Mouse (Mus musculus): Measurements from ENCODE around the gene Cryaa.

Gene Cryaa

DNA sequence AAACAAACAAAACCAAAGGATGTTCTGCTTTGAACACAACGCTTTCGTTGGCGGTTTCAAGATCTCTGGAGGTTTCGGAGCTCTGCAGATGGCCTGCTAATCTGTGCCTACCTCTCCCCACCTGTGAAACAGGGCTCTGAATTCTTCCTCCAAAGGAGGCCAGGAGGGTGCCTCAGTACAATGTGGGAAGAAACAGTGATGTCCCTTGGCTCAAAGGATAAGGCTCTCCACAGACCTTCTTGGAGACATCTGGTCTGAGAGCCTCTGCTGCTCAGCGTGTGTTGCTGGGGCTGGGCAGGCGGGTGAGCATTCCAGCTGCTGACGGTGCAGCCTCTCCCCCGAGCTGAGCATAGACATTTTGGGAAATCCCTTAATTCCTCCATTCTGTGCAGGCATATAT is at the start of gene Cryaa:
Gene Cryaa (plus strand): TSS at position 301 of the 400 bp plus-strand sequence.
- in situ Hi-C loops (cut with MseI, MboI) = no loop called here

DNA sequence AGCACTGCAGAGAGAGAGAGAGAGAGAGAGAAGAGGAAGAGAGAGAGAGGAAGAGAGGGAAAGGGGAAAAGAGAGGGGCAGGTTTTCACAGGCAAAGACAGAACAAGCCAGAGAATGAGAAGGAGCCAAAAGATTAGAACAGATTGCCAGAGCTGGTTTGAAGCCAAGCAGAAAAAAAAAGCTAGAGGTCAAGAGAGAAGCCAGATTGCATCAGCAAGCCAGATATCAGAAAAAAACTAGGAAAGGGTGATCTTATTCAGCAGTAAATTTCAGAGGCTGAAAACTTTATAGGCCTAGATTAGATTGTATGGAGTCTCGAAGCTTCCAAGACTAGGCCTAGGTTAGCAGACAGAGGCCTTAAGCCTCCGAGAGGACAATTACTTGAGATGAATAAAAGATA is 49.6 kb upstream of the Cryaa start:
- in situ Hi-C loops (cut with MseI, MboI) = no loop called here

DNA sequence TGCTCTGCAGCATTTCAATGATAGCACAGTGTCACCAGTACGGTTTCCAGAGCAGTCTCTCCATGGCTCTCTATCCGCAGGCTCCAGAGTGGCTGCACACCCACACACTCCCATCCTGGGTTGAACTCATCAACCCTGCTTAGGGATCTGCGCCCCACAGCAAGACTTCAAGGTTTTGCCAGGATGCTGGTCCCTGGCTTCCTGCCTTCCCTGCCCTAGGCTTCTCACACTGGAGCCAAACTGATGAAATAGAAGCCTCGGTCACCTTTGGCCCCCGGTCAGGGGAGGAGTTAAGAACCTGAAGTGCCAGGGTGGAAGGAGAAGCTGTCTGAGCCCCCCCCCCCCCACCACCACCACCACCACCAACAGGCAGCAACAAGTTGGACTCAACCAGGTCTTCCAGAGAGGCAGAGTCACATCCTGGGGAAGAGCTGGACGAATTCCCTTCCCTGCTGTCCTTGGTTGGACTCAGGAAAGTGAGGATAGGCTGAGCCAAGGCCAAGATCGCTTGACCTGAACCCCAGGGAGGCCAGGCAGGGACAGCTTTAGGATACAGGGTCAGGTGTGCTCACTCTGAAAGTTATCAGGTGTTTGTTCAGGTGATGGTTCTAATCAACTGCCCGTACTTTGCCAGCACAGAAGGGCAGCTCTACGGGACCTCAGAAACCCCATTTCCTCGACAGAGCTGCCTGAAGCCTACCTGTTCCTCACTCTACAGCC is 46.4 kb upstream of the Cryaa start:
- in situ Hi-C loops (cut with MseI, MboI) = no loop called here

DNA sequence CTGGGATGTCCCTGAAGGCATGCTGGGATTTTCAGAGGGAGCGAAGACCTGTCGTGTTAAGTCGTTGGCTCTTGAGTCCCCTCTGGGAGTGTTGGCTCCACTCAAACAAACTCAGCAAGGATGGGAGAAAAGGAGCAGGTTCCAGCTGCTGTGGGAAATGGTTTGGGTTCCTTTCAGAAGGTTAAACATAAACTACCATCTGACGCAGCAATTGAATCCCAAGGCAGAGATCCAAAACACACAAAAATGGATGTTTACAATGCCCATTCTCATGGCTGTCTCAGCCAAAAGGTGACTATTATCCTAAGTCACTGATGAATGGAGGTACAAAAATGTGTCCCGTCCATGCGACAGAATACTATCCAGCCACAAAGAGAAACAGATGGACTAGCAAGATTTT is 44.6 kb upstream of the Cryaa start:
- in situ Hi-C loops (cut with MseI, MboI) = no loop called here

DNA sequence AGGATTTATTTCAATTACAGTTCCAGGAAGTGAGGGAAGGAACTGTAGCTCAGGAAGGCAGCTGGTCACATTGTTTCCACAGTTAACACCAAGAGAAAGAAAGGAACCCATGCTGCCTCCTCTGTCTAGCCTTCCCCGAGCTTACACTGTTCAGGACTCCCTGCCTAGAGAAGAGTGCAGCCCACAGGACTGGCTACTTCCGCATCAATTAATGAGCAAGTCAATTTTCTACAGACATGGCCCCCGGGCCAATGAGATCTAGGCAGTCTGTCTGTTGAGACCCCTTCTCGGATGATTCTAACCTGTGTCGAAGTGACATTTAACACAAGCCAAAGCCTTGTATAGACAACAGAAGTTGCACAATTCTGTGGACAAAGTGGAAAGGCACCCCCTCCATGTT is 42.7 kb upstream of the Cryaa start:
- in situ Hi-C loops (cut with MseI, MboI) = no loop called here

DNA sequence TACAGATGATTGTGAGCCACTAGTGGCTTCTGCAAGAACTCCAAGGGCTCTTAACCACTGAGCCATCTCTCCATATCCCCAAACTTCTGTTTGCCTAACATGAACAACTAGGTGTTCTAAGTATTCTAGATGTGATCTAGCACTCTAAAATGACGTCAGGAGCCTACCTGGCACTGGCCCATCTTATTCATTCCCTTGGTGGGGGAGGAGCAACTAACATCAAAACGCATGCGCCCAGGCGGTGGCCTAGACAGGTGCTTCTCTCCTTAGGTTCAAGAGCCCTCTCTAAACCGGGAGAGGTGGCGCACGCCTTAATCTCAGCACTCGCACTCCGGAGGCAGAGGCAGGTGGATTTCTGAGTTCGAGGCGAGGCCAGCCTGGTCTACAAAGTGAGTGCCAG is 41.8 kb upstream of the Cryaa start:
- in situ Hi-C loops (cut with MseI, MboI) = no loop called here

DNA sequence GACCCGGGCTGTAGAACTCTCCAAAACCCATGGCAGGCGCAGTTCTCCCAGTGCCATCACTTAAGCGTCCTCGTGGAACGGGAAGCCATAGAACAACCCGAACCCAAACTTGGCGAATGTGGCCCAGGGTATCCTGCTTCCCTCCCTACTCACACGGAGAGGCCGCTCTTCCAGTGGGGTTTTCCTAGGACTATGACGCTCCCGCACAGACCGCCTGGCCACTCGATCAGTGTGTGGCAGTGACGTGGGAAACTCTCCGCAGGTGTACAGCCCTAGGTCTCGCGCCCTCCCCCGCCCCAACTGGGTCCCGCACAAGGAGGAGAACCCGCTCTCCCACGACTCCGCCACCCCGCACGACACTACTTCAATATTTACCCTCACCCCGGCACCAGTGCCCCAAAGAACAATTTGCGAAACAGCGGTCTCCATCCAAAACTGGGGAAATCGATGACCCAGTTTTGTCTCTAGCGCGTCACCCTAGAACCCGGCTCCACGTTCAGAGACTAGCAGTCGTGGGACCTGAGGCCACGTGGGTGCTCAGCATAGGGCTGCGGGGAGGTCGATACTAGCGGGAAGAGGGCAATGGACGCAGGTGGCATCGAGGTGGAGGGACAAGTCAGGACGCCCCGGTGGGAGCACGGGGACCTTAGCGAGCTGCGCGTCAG is 41.2 kb upstream of the Cryaa start:
- in situ Hi-C loops (cut with MseI, MboI) = no loop called here

DNA sequence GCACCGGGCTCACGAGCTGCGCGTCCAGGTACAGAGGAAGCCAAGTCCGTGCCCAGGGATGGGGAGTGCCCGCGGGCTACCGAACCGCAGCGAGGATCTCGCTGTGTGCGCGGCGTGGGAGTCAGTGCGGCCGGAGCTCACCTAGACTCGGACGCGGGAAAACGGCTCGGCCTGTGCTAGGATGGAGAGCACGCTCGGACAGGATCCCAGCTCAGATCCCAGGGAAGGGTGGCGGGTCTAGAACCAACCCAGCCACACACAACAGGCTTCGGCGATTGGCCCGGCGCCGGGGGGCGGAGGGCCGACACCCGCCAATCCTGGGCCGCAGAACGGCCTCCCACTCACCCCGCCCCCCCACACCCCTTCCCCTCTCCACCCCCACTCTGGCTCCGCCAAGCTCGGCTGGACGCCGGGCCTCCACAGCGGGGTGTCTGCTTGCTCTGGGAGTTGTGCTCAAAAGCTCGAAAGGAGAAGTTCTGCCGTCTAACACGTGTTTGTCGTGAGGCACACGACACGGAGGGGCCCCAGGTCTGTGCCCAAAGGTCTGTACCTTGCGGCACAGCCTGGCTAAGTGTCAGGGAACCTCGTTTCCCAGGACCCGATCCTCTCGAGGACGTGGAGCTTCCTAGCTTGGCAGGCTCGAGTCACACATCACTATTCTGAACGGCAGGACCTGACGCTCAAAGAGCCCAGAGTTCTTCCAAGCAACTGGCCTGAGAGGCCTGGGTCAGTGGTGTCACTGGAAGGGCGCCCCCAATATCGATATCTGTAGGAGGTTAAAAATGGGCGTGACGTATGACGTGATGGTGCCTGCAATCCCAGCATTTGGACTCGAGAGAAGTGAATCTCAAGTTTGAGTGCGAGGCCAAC is 40.4 kb upstream of the Cryaa start, which contains the start of gene Cbs:
Gene Cbs (minus strand): TSS at position 297 of the 870 bp plus-strand sequence.
- in situ Hi-C loops (cut with MseI, MboI) = no loop called here

DNA sequence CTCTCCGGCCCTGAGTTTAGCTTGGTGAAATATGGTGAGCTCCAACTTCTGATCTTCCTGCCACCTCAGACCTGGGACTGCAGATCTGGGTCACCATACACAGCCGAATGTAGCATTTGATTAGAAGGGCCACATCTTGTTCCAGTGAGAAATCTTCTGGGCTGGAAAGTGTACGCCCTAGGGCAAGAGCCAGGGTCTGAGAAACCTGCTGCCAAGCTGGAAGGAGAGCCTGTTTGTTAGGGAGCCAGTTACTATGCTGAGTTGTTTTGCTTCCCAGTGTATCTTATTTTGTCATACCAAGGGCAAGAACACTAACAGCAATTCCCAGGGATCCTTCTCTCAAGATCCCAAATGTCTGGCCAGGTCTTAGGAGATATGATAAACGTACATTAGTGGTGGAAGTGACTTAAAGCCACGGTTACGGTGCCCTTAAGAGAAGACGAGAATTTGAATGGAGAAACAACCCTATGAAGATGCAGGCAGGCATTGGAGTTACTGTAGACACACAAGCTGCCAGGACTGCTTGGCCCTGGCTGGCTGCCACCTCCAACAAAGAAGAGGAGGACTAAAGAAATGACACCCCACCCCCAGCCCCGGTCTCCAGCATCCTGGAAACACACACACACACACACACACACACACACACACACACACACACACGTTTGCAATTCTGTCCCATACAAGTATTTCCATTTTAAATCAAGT is 39.6 kb upstream of the Cryaa start:
- in situ Hi-C loops (cut with MseI, MboI) = no loop called here

DNA sequence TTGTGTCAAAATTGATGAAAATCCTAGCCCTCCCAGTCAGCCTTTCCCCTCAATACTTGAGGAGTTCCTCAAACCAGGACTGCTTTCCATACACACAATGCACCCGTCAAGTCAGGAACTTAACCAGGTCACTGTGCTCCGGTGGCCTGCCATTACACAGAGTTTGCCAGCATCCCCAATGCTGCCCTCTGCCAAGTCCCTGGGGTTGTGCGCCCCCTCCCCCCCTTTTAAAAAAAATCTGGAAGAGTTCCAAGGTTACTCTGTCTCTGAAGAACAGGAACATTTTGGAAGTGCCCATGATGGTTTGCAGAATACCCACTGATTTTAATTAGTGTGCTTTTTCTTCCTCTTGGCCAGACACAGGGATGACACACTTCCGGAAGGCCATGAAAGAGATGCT is 38.0 kb upstream of the Cryaa start:
- in situ Hi-C loops (cut with MseI, MboI) = no loop called here

DNA sequence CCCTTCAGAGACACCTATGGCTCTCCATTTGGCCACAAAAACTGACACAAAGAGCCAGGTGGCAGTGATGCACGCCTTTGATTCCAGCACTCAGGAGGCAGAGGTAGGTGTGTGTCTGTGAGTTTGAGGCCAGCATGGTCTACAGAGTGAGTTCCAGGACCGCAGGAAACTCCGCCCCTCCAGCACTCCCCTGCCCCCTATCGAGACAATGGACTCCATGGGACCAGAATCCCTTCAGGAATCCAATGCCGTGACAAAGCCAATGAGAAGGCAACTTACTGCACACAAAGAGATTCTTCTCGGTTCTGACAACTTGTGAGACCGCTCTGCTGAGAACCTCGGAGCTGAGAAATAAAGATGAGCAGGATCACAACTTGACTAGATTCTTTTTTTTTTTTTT is 35.3 kb upstream of the Cryaa start:
- in situ Hi-C loops (cut with MseI, MboI) = no loop called here

DNA sequence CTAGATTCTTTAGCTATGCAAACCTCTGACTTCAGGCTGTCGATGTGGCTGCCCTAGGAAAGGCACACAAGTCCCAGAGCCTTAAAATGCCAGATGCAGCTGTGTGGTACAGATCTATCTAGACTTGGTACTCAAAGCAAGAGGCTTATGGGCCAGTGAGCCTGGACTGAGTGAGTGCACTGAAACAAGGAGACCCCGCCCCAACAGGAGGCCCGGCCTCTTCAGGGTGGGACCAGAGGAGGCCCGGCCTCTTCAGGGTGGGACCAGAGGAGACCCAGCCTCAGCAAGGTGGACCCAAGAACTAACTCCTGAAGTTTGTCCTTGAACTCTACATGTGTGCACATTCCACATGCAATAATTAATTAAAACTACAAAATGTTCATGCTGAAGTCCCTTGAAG is 34.7 kb upstream of the Cryaa start:
- in situ Hi-C loops (cut with MseI, MboI) = no loop called here

DNA sequence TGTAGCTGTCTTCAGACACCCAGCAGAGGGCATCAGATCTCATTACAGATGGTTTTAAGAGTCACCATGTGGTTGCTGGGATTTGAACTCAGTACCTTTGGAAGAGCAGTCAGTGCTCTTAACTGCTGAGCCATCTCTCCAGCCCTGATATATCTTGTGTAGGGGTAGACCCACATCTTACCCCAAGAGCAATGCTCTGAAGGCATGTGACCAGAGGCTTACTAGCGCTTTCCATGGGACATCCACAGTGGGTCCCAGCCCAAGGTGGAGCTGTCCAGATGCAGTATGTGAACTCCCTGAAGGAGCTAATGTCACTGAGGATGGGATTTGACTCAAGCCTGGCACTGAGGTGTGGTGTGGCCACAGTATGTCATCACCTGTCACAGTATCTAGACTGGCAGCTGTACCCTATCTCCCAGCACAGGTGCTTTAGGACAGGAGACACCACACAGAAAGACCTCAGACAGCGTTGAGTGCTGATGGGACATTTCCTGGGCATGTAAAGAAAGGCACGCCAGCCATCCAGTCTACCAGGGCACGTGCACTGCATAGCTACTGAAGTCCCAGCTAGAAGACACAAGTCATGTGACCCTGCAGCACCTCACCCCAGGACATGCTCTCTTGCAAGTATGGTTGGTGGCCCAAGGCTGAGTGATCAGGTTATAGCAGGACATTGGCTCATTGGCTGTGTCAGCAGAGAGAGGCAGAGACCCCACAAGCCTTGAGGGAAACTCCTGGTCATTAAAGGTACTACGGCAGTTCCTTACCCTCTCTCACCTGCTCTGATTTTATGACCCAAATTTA is 31.2 kb upstream of the Cryaa start:
- in situ Hi-C loops (cut with MseI, MboI) = no loop called here

DNA sequence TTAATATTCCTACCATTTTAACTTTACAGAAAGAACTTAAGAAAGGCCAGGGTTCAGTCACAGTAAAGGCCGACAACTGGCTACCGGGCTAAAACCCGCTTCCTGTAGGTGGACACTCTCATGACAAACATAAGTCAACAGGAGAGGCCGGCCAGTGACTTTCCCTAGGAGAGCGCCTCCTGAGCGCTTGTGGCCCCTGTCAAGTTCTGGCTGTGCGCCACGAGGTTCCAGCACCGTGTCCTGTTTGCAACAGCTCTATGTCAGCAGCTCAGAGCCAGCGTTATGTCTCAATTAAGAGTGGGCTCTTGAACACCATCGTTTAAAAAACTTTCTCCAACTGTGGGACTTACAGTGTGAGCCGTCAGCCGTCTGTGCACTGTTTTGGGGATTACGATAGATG is 25.5 kb upstream of the Cryaa start:
- in situ Hi-C loops (cut with MseI, MboI) = loop anchor here in 1 of 2 experiments (10.0 kb wide), 1 partner anchor 127 kb away; the partner anchor contains the start of gene Ndufv3

DNA sequence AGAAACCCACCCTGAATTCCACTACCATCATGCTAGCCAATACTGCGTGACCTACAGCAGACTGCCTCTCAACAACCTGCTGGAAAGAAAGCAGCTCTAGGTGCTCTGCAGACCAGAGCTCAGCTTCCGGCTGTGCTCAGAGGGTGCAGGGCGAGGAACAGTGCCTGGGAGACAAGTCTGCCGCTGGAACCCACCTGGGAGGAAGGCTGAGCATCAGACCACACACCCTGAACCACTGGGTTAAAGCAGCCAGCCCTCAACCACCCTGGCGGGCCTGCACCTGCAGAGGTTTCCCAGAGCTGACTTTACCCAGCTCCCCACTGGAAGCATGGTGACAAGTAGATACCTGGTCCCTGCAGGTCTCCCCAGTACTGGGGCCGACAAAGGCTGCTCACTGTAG is 24.3 kb upstream of the Cryaa start:
- in situ Hi-C loops (cut with MseI, MboI) = loop anchor here in 1 of 2 experiments (10.0 kb wide), 1 partner anchor 128 kb away; the partner anchor contains the start of gene Ndufv3

DNA sequence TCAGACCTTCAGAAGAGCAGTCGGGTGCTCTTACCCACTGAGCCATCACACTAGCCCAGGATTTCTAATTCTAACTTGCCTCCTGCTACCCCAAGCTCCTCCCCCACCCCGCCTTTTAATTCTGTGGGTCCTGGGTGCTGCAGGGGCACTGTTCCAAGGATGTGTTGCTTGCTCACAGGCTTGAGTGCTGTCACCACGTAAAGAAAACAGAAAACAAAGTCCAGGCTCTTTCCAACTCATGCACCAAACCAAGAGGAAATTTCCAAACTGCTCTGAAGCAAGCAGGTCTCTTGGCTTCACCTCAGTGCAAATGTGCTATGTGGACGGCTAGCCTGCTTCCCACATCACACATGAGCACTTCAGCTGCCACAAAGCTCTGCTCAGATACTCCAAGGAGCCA is 22.2 kb upstream of the Cryaa start:
- in situ Hi-C loops (cut with MseI, MboI) = loop anchor here (5.0 to 10.0 kb wide), 2 partner anchors 123 to 131 kb away; partner anchors contain the start of gene Ndufv3 (in 1 of the 2)

DNA sequence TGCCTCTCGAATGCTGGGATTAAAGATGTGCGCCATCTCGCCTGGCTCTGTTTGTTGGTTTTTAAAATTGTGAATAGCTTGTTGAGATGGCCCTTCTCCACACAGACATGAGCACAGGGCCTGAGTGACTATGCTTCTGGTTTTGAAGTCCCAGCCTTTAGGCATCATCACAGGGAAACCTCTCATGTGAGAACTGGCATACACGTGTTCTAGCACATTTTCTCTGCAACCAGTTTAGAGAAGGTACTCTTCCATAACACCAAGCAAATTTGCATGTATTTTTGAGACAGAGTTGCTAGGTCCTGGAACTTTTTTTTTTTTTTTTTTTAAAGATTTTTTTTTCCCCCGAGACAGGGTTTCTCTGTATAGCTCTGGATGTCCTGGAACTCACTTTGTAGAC is 20.9 kb upstream of the Cryaa start:
- in situ Hi-C loops (cut with MseI, MboI) = loop anchor here (5.0 to 10.0 kb wide), 2 partner anchors 124 to 132 kb away; partner anchors contain the start of gene Ndufv3 (in 1 of the 2)

DNA sequence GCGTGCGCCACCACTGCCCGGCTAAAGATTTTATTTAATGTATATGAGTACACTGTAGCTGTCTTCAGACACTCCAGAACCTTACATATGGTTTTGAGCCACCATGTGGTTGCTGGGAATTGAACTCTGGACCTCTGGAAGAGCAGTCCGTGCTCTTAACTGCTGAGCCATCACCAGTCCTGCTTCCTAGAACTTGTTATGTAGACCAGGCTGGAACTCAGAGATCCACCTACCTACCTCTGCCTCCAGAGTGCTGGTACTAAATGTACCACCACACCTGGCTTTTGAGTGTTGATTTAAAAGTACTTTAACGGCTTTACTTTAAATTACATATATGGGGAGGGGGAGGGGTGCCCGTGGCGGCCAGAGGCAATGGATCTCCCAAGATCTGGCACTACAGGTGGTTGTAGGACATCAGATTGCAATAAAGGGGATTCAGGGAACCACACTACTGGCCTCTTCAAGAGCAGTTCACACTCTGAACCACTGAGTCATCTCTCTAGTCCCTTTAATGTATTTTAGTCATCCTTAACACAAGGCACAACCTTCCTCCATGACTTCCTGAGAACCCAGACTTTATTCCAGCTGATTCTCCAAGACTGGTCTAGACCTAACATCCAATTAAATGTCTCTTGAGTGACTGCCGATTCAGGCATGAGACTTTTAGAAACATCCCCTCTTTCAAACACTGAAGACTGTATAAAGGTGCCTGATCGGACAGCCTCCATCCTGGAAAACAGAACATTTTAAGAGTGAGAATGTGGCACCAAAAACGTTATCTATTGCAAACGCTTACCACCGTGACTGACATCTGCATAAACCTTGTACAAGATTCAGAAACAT is 20.2 kb upstream of the Cryaa start:
- in situ Hi-C loops (cut with MseI, MboI) = loop anchor here (5.0 to 10.0 kb wide), 2 partner anchors 125 to 133 kb away; partner anchors contain the start of gene Ndufv3 (in 1 of the 2)

DNA sequence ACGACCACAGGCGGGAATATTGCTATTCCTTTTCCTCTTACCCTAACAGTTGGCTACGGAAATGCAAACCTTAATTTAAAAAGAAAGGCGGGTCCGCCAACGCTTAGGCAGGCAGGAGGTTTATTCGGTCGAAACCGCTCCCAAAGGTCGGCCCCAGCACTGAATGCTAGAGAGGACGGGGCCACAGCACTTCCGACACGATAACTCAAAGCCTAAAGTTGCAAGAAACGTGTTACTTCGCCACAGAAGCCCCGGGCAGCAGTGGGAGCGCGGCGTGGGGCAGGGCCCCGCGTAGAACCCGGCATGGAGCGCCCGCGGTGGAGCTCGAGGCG is 19.5 kb upstream of the Cryaa start:
- in situ Hi-C loops (cut with MseI, MboI) = loop anchor here (5.0 to 10.0 kb wide), 2 partner anchors 126 to 133 kb away; partner anchors contain the start of gene Ndufv3 (in 1 of the 2)

All from mouse trophoblast stem cell (cell line).